Mouse (Mus musculus) NIH3T3 (cell line): ENCODE results near the gene Rabggta.
A peak's percentile ranks its signal among the peaks of the same experiment; 100 is the strongest.

ENCODE experiments used
- DNase-seq: peaks from one replicate; pipeline ENCODE4 v3.0.0-alpha.2; 2012; ENCODE audit warnings: low read depth

Rabggta gene

GRCm38 (mm10) chr14:55689433-55689832, 32.6 kb downstream of the Rabggta start:
- DNase-seq, result no peak

- no peak for DNase-seq
Measured at GRCm38 (mm10) chr14:55682118-55682493, 40.0 kb downstream of the Rabggta start.

- DNase-seq, result peak; percentile 97
Measured at GRCm38 (mm10) chr14:55681160-55682117, 40.6 kb downstream of the Rabggta start, which contains the start of gene Tinf2. Gene Tinf2, minus strand, starts transcription at chr14:55681820.

- DNase-seq, result no peak
Measured at GRCm38 (mm10) chr14:55677615-55678014, 44.4 kb downstream of the Rabggta start.

- no peak for DNase-seq
Measured at GRCm38 (mm10) chr14:55672741-55673060, 49.4 kb downstream of the Rabggta start.

GRCm38 (mm10) chr14:55671833-55672740, 50.0 kb downstream of the Rabggta start, which contains the start of the genes Gmpr2 and Nedd8:
Gene Gmpr2, plus strand, starts transcription at chr14:55671941.
Gene Nedd8, minus strand, starts transcription at chr14:55672124.
- DNase-seq, result peak; percentile 94

- DNase-seq, result no peak
Measured at GRCm38 (mm10) chr14:55671486-55671832, 50.6 kb downstream of the Rabggta start.
